Mouse (Mus musculus) v-Abl transformed pro-B cells (cell line): ENCODE results near the gene Sall1.

ENCODE experiments used
- in situ Hi-C, 2 experiments: fragments of 400-800 bp; cut with MboI; formaldehyde crosslinking; loops; one replicate each; pipeline ENCODE4 v1.15.1; 2025; ENCODE audit not compliant: unreplicated experiment in 2 of 2

Gene Sall1

GRCm38 (mm10) chr8:89002128-89002527 lies 41.8 kb downstream of the Sall1 start:
- in situ Hi-C loops = no loop called here

- in situ Hi-C loops = no loop called here
These were observed 46.7 kb downstream of the Sall1 start for GRCm38 (mm10) chr8:88997276-88997675.

GRCm38 (mm10) chr8:88991780-88992509 lies 52.0 kb downstream of the Sall1 start:
- in situ Hi-C loops = no loop called here

DNA sequence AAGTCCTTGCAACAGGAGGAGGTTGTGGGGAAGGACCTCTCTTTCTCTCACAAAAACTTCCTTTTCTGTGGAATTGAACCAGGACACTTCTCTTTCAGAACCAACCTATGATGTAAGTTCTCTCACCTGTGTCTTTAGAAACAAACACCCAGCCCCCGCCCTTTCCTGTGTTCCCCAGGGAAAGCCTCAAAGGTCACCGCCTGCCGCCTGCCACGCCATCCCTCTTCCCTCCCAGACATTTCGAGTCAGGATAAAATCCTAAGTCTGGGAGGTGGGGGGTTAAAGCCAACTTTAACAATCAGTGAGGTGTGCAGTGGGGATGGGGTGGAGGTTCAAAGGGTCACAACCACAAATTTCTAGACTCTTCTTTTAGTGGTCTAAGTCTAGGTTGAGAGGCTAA lies 52.8 kb downstream of the Sall1 start:
- in situ Hi-C loops = no loop called here

GRCm38 (mm10) chr8:88989002-88989401 lies 55.0 kb downstream of the Sall1 start:
- in situ Hi-C loops = no loop called here

- in situ Hi-C loops = no loop called here
These were observed 60.5 kb downstream of the Sall1 start for GRCm38 (mm10) chr8:88983468-88983867.
